Mouse (Mus musculus): ENCODE data around the gene Slc39a9. TPM values are rescaled to one million over a fixed set of nuclear protein-coding genes. Genes with fewer than 3 reads are reported as not detected.
A peak's percentile ranks its signal among the peaks of the same experiment; 100 is the strongest.

The Slc39a9 gene
- 24.0 and 26.6 TPM in 2 replicates for polyA plus RNA-seq (2014; fragmentation: Nextera tagmentation; extraction: Ambion mirVana)

GRCm38 (mm10) chr12:80643693-80644505, at the start of gene Slc39a9, which contains the start of gene Erh:
Gene Slc39a9, plus strand, starts transcription at chr12:80643883.
Gene Erh, minus strand, starts transcription at chr12:80644341.
- no peaks in the 10 kb centered on the region for H3K27me3 ChIP-seq (ENCODE audit: control insufficient read depth, insufficient read depth, low read length)
- H3K27ac ChIP-seq (replicated peaks; ENCODE audit: low read depth, low read length) = peak within 1 kb of the TSS; percentile 82
- H3K4me3 ChIP-seq (ENCODE audit: low read depth, low read length) = peak within 1 kb of the TSS; percentile 97
- peak within 1 kb of the TSS; percentile 88 for H3K4me2 ChIP-seq (ENCODE audit: low read depth, low read length)
- DNase-seq (ENCODE audit: low spot score) (peak; percentile 95), ATAC-seq (replicated peaks; ENCODE audit: insufficient number of reproducible peaks, low FRiP score, low TSS enrichment, low read depth) (peak; percentile 97)
- no peaks in the 10 kb centered on the region for H3K36me3 ChIP-seq (replicated peaks; ENCODE audit: control insufficient read depth, insufficient read depth, low read depth, low read length)
- peaks cover 2% of the 10 kb centered on the region; the same call in 1 of the 2 replicates for H3K4me1 ChIP-seq (ENCODE audit: control insufficient read depth, insufficient read depth, low read length)
- H3K9ac ChIP-seq (replicated peaks; ENCODE audit: low read length) = peak within 1 kb of the TSS; percentile 99
- under 1% methylated on average over 50 of the region's 50 CpGs for WGBS
- no peaks in the 10 kb centered on the region for H3K9me3 ChIP-seq (replicated peaks; ENCODE audit: control insufficient read depth, low read length)

- no peak for ATAC-seq (replicated peaks; ENCODE audit: insufficient number of reproducible peaks, low FRiP score, low TSS enrichment, low read depth)
- 88% methylated on average over 4 of the region's 4 CpGs for WGBS
- H3K36me3 ChIP-seq (replicated peaks; ENCODE audit: control insufficient read depth, insufficient read depth, low read depth, low read length) = no peaks in the 10 kb centered on the region
- no peaks in the 10 kb centered on the region for H3K9me3 ChIP-seq (replicated peaks; ENCODE audit: control insufficient read depth, low read length)
- H3K9ac ChIP-seq (replicated peaks; ENCODE audit: low read length) = no peak overlapping the region
- no peaks in the 10 kb centered on the region for H3K4me1 ChIP-seq (ENCODE audit: control insufficient read depth, insufficient read depth, low read length)
- H3K4me3 ChIP-seq (ENCODE audit: low read depth, low read length) = no peak overlapping the region
- no peak for DNase-seq (ENCODE audit: low spot score)
- H3K27me3 ChIP-seq (ENCODE audit: control insufficient read depth, insufficient read depth, low read length) = no peaks in the 10 kb centered on the region
- H3K4me2 ChIP-seq (ENCODE audit: low read depth, low read length) = no peak overlapping the region
- no peak overlapping the region for H3K27ac ChIP-seq (replicated peaks; ENCODE audit: low read depth, low read length)
Measured at GRCm38 (mm10) chr12:80594141-80594540, 49.5 kb upstream of the Slc39a9 start.

GRCm38 (mm10) chr12:80594781-80595180, 48.9 kb upstream of the Slc39a9 start:
- H3K4me1 ChIP-seq (ENCODE audit: control insufficient read depth, insufficient read depth, low read length) = no peaks in the 10 kb centered on the region
- H3K36me3 ChIP-seq (replicated peaks; ENCODE audit: control insufficient read depth, insufficient read depth, low read depth, low read length) = no peaks in the 10 kb centered on the region
- no peak overlapping the region for H3K4me2 ChIP-seq (ENCODE audit: low read depth, low read length)
- 78% methylated on average over 4 of the region's 4 CpGs for WGBS
- H3K27ac ChIP-seq (replicated peaks; ENCODE audit: low read depth, low read length) = no peak overlapping the region
- H3K9ac ChIP-seq (replicated peaks; ENCODE audit: low read length) = no peak overlapping the region
- H3K9me3 ChIP-seq (replicated peaks; ENCODE audit: control insufficient read depth, low read length) = no peaks in the 10 kb centered on the region
- ATAC-seq (replicated peaks; ENCODE audit: insufficient number of reproducible peaks, low FRiP score, low TSS enrichment, low read depth) (no peak), DNase-seq (ENCODE audit: low spot score) (no peak)
- no peak overlapping the region for H3K4me3 ChIP-seq (ENCODE audit: low read depth, low read length)
- H3K27me3 ChIP-seq (ENCODE audit: control insufficient read depth, insufficient read depth, low read length) = no peaks in the 10 kb centered on the region

DNA sequence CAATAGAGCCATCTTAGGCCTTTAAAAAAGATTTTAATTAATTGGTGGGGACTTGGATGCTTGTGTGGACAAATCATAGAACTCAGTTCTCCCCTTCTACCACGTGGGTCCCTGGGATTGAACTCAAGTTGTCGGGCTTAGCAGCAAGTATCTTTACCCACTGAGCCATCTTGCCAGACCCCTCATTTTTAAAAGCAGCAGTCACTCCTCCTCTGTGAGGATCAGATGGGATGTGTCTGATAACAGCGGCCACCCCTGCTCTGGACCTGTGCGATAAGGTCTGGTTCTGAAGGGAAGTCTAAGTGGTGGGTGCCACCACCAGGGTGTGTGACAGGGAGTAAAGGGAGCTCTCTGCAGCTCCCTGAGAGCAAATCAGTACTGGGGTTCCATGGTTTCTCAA, 48.1 kb upstream of the Slc39a9 start:
- H3K27me3 ChIP-seq (ENCODE audit: control insufficient read depth, insufficient read depth, low read length) = no peaks in the 10 kb centered on the region
- ATAC-seq (replicated peaks; ENCODE audit: insufficient number of reproducible peaks, low FRiP score, low TSS enrichment, low read depth) = no peak
- DNase-seq (ENCODE audit: low spot score) = no peak
- H3K27ac ChIP-seq (replicated peaks; ENCODE audit: low read depth, low read length) = no peak overlapping the region
- no peak overlapping the region for H3K4me2 ChIP-seq (ENCODE audit: low read depth, low read length)
- no peaks in the 10 kb centered on the region for H3K36me3 ChIP-seq (replicated peaks; ENCODE audit: control insufficient read depth, insufficient read depth, low read depth, low read length)
- H3K4me1 ChIP-seq (ENCODE audit: control insufficient read depth, insufficient read depth, low read length) = no peaks in the 10 kb centered on the region
- WGBS = 96% methylated on average over 4 of the region's 4 CpGs
- H3K4me3 ChIP-seq (ENCODE audit: low read depth, low read length) = no peak overlapping the region
- H3K9ac ChIP-seq (replicated peaks; ENCODE audit: low read length) = no peak overlapping the region
- no peaks in the 10 kb centered on the region for H3K9me3 ChIP-seq (replicated peaks; ENCODE audit: control insufficient read depth, low read length)

GRCm38 (mm10) chr12:80595968-80596367, 47.7 kb upstream of the Slc39a9 start:
- Histone ChIP-seq H3K36me3 (replicated peaks; ENCODE audit: control insufficient read depth, insufficient read depth, low read depth, low read length) (no peaks in the 10 kb centered on the region), H3K4me2 (ENCODE audit: low read depth, low read length) (no peak overlapping the region), H3K9me3 (replicated peaks; ENCODE audit: control insufficient read depth, low read length) (no peaks in the 10 kb centered on the region), H3K27ac (replicated peaks; ENCODE audit: low read depth, low read length) (no peak overlapping the region), H3K4me1 (ENCODE audit: control insufficient read depth, insufficient read depth, low read length) (no peaks in the 10 kb centered on the region), H3K4me3 (ENCODE audit: low read depth, low read length) (no peak overlapping the region), H3K27me3 (ENCODE audit: control insufficient read depth, insufficient read depth, low read length) (no peaks in the 10 kb centered on the region), H3K9ac (replicated peaks; ENCODE audit: low read length) (no peak overlapping the region)
- no peak for ATAC-seq (replicated peaks; ENCODE audit: insufficient number of reproducible peaks, low FRiP score, low TSS enrichment, low read depth)
- 86% methylated on average over 4 of the region's 4 CpGs for WGBS
- no peak for DNase-seq (ENCODE audit: low spot score)

GRCm38 (mm10) chr12:80598236-80598635, 45.4 kb upstream of the Slc39a9 start:
- Histone ChIP-seq H3K36me3 (replicated peaks; ENCODE audit: control insufficient read depth, insufficient read depth, low read depth, low read length) (no peaks in the 10 kb centered on the region), H3K27me3 (ENCODE audit: control insufficient read depth, insufficient read depth, low read length) (no peaks in the 10 kb centered on the region), H3K4me3 (ENCODE audit: low read depth, low read length) (no peak overlapping the region), H3K9ac (replicated peaks; ENCODE audit: low read length) (no peak overlapping the region), H3K27ac (replicated peaks; ENCODE audit: low read depth, low read length) (no peak overlapping the region), H3K4me1 (ENCODE audit: control insufficient read depth, insufficient read depth, low read length) (no peaks in the 10 kb centered on the region), H3K9me3 (replicated peaks; ENCODE audit: control insufficient read depth, low read length) (no peaks in the 10 kb centered on the region), H3K4me2 (ENCODE audit: low read depth, low read length) (no peak overlapping the region)
- WGBS = 29% methylated on average over 7 of the region's 7 CpGs
- DNase-seq (ENCODE audit: low spot score) (no peak), ATAC-seq (replicated peaks; ENCODE audit: insufficient number of reproducible peaks, low FRiP score, low TSS enrichment, low read depth) (no peak)

DNA sequence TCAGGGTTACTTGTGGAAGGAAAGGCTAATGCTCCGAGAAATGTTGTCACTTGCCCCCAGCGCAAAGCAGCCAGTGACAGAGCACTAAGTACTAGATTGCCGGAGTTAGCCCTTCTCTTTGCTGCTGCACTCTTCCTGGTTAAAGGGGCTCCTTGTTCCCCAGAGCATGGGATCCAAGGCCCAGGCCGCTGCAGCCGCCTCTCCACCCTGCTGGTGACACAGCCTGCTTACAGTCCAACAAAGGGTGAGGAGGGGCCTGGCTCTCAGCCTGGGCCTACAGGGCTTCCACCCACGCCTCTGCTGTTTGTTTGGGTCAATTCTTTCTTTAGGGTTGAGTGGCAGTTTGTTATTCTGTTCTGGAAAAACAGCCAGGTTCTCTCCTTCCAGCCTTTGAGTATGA, 44.9 kb upstream of the Slc39a9 start:
- Histone ChIP-seq H3K9ac (replicated peaks; ENCODE audit: low read length) (no peak overlapping the region), H3K36me3 (replicated peaks; ENCODE audit: control insufficient read depth, insufficient read depth, low read depth, low read length) (no peaks in the 10 kb centered on the region)
- WGBS = 42% methylated on average over 6 of the region's 6 CpGs

DNA sequence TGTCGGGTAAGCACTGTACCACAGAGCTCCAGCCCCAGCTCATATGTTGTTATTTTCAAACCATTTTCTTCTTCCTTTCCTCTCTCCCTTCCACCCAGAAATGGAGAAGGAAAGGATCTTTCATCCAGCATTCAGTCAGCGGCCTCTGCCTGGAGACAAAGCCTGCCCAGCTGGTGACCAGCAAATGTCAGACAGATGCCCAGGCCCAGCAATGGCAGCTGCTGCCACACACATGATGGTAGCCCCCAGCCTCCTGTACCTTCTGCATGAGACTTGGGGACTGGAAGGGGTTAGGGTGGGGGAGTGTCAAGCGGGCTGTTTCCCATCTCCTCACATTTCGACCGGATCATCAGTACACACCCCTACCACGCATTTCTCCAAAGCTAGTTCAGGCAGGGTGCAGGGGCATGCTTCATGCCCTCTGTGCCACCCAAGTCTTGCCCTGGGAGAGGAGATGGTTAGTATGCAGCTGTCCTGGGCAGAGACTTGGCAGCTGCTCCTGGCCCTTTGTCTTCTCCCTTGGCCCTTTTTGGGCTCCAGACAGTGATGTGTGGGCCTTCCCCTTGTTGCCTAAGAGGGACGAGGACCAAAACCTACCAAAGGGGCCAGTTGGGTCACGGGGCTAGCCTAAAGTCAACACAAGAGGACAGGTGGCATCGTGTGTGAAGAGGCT, 42.0 kb upstream of the Slc39a9 start:
- WGBS = 83% methylated on average over 9 of the region's 9 CpGs
- no peak overlapping the region for H3K4me3 ChIP-seq (ENCODE audit: low read depth, low read length)
- H3K9ac ChIP-seq (replicated peaks; ENCODE audit: low read length) = no peak overlapping the region
- no peak for DNase-seq (ENCODE audit: low spot score)
- no peak overlapping the region for H3K4me2 ChIP-seq (ENCODE audit: low read depth, low read length)
- no peaks in the 10 kb centered on the region for H3K27me3 ChIP-seq (ENCODE audit: control insufficient read depth, insufficient read depth, low read length)
- no peaks in the 10 kb centered on the region for H3K9me3 ChIP-seq (replicated peaks; ENCODE audit: control insufficient read depth, low read length)
- H3K4me1 ChIP-seq (ENCODE audit: control insufficient read depth, insufficient read depth, low read length) = no peaks in the 10 kb centered on the region
- ATAC-seq (replicated peaks; ENCODE audit: insufficient number of reproducible peaks, low FRiP score, low TSS enrichment, low read depth) = no peak
- no peak overlapping the region for H3K27ac ChIP-seq (replicated peaks; ENCODE audit: low read depth, low read length)
- no peaks in the 10 kb centered on the region for H3K36me3 ChIP-seq (replicated peaks; ENCODE audit: control insufficient read depth, insufficient read depth, low read depth, low read length)

More for the DNA sequence above, 44.9 kb upstream of the Slc39a9 start:
- Histone ChIP-seq H3K9me3 (replicated peaks; ENCODE audit: control insufficient read depth, low read length) (no peaks in the 10 kb centered on the region), H3K27me3 (ENCODE audit: control insufficient read depth, insufficient read depth, low read length) (no peaks in the 10 kb centered on the region), H3K4me1 (ENCODE audit: control insufficient read depth, insufficient read depth, low read length) (no peaks in the 10 kb centered on the region), H3K4me2 (ENCODE audit: low read depth, low read length) (no peak overlapping the region), H3K4me3 (ENCODE audit: low read depth, low read length) (no peak overlapping the region), H3K27ac (replicated peaks; ENCODE audit: low read depth, low read length) (no peak overlapping the region)
- ATAC-seq (replicated peaks; ENCODE audit: insufficient number of reproducible peaks, low FRiP score, low TSS enrichment, low read depth) = no peak
- no peak for DNase-seq (ENCODE audit: low spot score)
